Mouse (Mus musculus): ENCODE measurements around the gene Lepr. TPM values are rescaled to one million over a fixed set of nuclear protein-coding genes. Genes with fewer than 3 reads are reported as not detected.

Lepr gene
- total and polyA plus RNA-seq, 2 experiments from 2014 or later, result 3.8 to 6.9 TPM

DNA sequence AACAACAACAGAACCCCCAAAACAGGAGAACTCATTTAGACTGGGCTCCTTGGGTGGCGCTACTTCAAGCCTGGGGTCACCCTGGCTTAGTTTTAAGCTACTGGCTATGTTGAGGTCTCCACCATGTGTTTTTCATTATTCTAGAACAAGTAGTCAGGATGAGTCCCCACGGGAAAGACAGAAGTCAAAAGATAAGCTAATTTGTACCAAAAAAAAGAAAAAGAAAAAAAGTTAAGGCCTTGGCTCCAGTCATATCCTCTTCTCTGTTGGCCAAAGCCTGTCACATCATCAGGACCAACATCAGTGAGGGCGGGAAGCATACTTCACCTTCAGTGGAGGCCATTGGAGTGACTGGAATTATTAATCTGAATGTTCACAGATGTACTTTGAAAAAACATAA is 32.4 kb upstream of the Lepr start:
- WGBS, result 93% methylated on average over 3 of the region's 3 CpGs
- Histone ChIP-seq H3K36me3 (ENCODE audit: insufficient read depth) (no peaks in the 10 kb centered on the region), H3K27ac (ENCODE audit: low read depth, low read length) (no peak overlapping the region), H3K9ac (no peak overlapping the region), H3K4me2 (ENCODE audit: low read depth) (no peak overlapping the region), H3K27me3 (ENCODE audit: insufficient read depth, low read length) (no peaks in the 10 kb centered on the region), H3K4me3 (ENCODE audit: low read depth, low read length) (no peak overlapping the region), H3K9me3 (ENCODE audit: low read length) (no peaks in the 10 kb centered on the region), H3K4me1 (ENCODE audit: insufficient read depth) (no peaks in the 10 kb centered on the region)
- ATAC-seq, result no peak
- TF ChIP-seq CTCF (IDR thresholded peaks at IDR 0.05; ENCODE audit: low read depth), result no peak
- DNase-seq, result no peak

DNA sequence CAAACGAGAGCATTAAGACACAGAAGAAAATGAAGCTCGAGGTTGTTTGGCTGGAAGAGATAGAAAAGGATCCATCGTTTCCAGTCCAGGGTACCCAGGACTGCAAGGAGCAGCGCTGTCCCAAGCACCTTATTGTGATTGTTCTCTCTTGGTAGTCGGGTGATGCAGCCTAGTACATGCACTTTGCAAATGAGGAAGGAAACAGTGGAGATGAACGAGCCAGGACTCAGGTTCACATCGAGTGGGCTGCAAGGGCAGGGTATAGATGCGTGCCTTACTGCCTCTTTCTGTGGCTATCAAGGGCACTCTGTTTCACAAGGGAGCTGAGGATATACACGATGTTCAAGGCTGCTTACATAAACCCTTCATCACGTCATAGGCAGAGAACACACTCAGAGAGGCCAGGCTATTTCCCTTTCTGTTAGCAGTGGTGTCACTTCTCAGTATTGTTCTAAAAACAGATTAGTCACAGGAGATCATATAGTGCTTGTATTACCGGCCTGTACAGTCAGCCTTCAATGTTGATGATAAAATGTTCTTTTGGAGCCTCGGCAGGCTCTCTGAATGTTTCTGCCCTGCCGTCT is 30.9 kb upstream of the Lepr start:
- no peak for TF ChIP-seq CTCF (IDR thresholded peaks at IDR 0.05; ENCODE audit: low read depth)
- ATAC-seq (no peak), DNase-seq (no peak)
- Histone ChIP-seq H3K4me3 (ENCODE audit: low read depth, low read length) (no peak overlapping the region), H3K9me3 (ENCODE audit: low read length) (no peaks in the 10 kb centered on the region), H3K9ac (no peak overlapping the region), H3K4me2 (ENCODE audit: low read depth) (no peak overlapping the region), H3K4me1 (ENCODE audit: insufficient read depth) (no peaks in the 10 kb centered on the region), H3K27ac (ENCODE audit: low read depth, low read length) (no peak overlapping the region), H3K27me3 (ENCODE audit: insufficient read depth, low read length) (no peaks in the 10 kb centered on the region), H3K36me3 (ENCODE audit: insufficient read depth) (no peaks in the 10 kb centered on the region)
- WGBS, result 86% methylated on average over 13 of the region's 13 CpGs

DNA sequence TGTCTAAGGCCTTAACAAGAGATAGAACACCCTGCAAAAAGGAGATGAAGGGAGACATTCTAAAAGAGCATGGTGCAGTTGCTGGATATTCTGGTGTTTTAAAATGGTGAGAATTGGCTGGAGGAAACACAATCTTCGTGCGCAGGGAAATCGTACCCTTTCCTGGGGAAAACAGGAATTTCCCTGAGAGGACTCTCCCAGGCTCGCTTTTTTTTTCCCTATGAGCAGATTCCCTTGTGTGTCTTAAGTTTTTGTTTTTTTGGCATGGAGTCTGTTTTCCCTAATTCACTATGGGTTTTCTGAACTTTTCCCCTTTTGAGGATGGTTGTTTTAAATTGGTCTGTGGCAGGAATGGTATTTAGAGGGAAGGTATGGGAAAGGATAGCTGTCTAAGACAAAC is 28.0 kb upstream of the Lepr start:
- Histone ChIP-seq H3K4me3 (ENCODE audit: low read depth, low read length) (no peak overlapping the region), H3K27me3 (ENCODE audit: insufficient read depth, low read length) (no peaks in the 10 kb centered on the region), H3K27ac (ENCODE audit: low read depth, low read length) (no peak overlapping the region), H3K4me2 (ENCODE audit: low read depth) (no peak overlapping the region), H3K4me1 (ENCODE audit: insufficient read depth) (no peaks in the 10 kb centered on the region), H3K9ac (no peak overlapping the region), H3K9me3 (ENCODE audit: low read length) (no peaks in the 10 kb centered on the region), H3K36me3 (ENCODE audit: insufficient read depth) (no peaks in the 10 kb centered on the region)
- no peak for DNase-seq
- WGBS, result 89% methylated on average over 4 of the region's 4 CpGs
- TF ChIP-seq CTCF (IDR thresholded peaks at IDR 0.05; ENCODE audit: low read depth), result no peak
- ATAC-seq, result no peak

DNA sequence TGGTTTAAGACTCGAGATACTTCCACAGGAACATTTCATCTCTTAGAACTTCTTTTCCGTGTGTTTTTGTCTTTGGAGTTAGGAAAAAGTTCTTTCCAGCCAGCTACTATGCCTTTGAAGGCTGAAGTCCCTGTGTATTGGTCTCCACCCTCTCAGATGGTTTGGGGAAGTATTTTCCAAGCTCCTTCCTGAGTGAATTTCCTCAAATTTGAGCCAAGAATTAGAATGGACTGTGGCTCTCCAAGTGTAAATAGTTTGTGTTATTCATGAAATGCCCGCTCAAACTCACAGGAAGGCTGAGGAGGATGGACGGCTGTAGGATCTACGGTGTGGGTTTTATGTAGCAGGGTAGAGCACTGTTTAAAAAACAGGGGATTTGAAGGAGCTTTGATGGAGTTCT is 27.6 kb upstream of the Lepr start:
- no peak for ATAC-seq
- H3K9me3 ChIP-seq (ENCODE audit: low read length), result no peaks in the 10 kb centered on the region

DNA sequence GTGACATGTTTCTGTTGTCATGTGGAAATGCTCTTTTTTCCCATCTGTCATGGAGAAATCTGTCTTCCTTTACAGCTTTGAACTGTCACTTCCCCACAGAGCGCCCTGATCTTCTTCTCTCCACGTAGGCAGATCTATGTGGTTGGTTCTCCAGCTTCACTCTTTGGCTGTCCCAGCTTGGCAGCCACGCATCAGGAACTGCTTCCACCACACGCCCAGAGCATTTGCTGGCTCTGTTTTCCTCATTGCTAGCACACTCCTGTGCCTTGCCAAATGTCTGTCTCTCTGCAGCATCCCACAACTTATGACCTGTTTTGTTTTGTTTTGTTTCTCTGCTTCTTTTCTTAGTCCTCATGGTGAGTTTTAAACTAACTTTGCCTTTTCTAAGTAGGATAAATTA is 24.3 kb upstream of the Lepr start:
- Histone ChIP-seq H3K27ac (ENCODE audit: low read depth, low read length) (no peak overlapping the region), H3K9ac (no peak overlapping the region), H3K4me2 (ENCODE audit: low read depth) (no peak overlapping the region), H3K36me3 (ENCODE audit: insufficient read depth) (no peaks in the 10 kb centered on the region), H3K27me3 (ENCODE audit: insufficient read depth, low read length) (no peaks in the 10 kb centered on the region), H3K9me3 (ENCODE audit: low read length) (no peaks in the 10 kb centered on the region), H3K4me1 (ENCODE audit: insufficient read depth) (no peaks in the 10 kb centered on the region), H3K4me3 (ENCODE audit: low read depth, low read length) (no peak overlapping the region)
- WGBS, result 75% methylated on average over 4 of the region's 4 CpGs
- TF ChIP-seq CTCF (IDR thresholded peaks at IDR 0.05; ENCODE audit: low read depth), result no peak
- no peak for DNase-seq
- no peak for ATAC-seq

More for the DNA sequence above, 27.6 kb upstream of the Lepr start:
- no peak for DNase-seq
- no peaks in the 10 kb centered on the region for H3K27me3 ChIP-seq (ENCODE audit: insufficient read depth, low read length)
- no peaks in the 10 kb centered on the region for H3K36me3 ChIP-seq (ENCODE audit: insufficient read depth)
- WGBS, result 75% methylated on average over 5 of the region's 5 CpGs
- H3K4me2 ChIP-seq (ENCODE audit: low read depth), result no peak overlapping the region
- no peak overlapping the region for H3K27ac ChIP-seq (ENCODE audit: low read depth, low read length)
- TF ChIP-seq CTCF (IDR thresholded peaks at IDR 0.05; ENCODE audit: low read depth), result no peak
- H3K9ac ChIP-seq, result no peak overlapping the region
- H3K4me3 ChIP-seq (ENCODE audit: low read depth, low read length), result no peak overlapping the region
- H3K4me1 ChIP-seq (ENCODE audit: insufficient read depth), result no peaks in the 10 kb centered on the region

DNA sequence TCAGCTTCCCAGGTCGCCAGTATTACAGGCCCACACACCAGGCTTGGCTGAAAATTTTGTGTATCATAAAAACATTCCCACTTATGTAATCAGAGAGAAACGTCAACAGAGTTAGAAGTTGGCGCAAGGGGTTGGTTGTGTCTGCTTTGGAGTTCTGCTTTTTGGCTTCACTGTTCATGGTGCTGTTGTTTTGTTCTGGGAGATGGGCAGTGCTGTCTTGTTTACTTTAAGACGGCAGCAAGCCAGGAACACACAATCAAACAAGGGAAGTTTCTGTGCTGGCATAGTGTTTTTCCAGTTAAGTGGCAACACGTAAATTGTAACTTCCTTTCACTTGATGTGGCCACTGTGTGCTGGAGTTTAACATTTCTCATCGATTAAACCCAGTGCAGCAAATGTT is 22.7 kb upstream of the Lepr start:
- no peak for TF ChIP-seq CTCF (IDR thresholded peaks at IDR 0.05; ENCODE audit: low read depth)
- Histone ChIP-seq H3K27me3 (ENCODE audit: insufficient read depth, low read length) (no peaks in the 10 kb centered on the region), H3K9me3 (ENCODE audit: low read length) (no peaks in the 10 kb centered on the region), H3K9ac (no peak overlapping the region), H3K4me3 (ENCODE audit: low read depth, low read length) (no peak overlapping the region), H3K36me3 (ENCODE audit: insufficient read depth) (no peaks in the 10 kb centered on the region), H3K4me2 (ENCODE audit: low read depth) (no peak overlapping the region), H3K4me1 (ENCODE audit: insufficient read depth) (no peaks in the 10 kb centered on the region), H3K27ac (ENCODE audit: low read depth, low read length) (no peak overlapping the region)
- ATAC-seq, result no peak
- no peak for DNase-seq
- 66% methylated on average over 6 of the region's 6 CpGs for WGBS

DNA sequence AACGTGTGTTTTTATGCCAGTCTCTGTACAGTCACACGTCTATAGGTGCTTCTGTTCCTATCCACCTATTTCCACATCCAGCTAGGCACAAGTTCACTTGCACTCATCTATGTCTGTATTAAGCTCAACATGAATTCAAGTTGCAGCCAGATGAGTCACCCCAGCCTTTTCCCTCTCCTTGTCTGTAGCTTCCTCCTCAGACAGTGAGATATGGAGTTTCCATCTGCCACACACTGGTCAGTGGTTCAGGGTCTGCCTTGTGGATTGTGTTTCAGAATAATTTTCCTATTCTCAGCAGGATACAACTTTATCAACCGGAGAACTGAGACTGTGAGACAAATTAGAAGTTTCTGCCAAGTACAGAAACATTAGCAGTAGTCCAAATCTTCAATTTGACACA is 20.0 kb upstream of the Lepr start:
- no peak for ATAC-seq
- TF ChIP-seq CTCF (IDR thresholded peaks at IDR 0.05; ENCODE audit: low read depth), result no peak
- 86% methylated on average over 3 of the region's 3 CpGs for WGBS

More for the DNA sequence above, 20.0 kb upstream of the Lepr start:
- no peak overlapping the region for H3K4me3 ChIP-seq (ENCODE audit: low read depth, low read length)
- H3K36me3 ChIP-seq (ENCODE audit: insufficient read depth), result no peaks in the 10 kb centered on the region
- H3K9ac ChIP-seq, result no peak overlapping the region
- H3K9me3 ChIP-seq (ENCODE audit: low read length), result no peaks in the 10 kb centered on the region
- no peak overlapping the region for H3K4me2 ChIP-seq (ENCODE audit: low read depth)
- no peak for DNase-seq
- H3K4me1 ChIP-seq (ENCODE audit: insufficient read depth), result no peaks in the 10 kb centered on the region
- no peak overlapping the region for H3K27ac ChIP-seq (ENCODE audit: low read depth, low read length)
- no peaks in the 10 kb centered on the region for H3K27me3 ChIP-seq (ENCODE audit: insufficient read depth, low read length)
